Mouse (Mus musculus) lung, postnatal 0 days (tissue): Measurements from ENCODE around the gene 6820408C15Rik.

Experiments used
- CTCF ChIP-seq: IDR thresholded peaks from 2 replicates; pipeline ENCODE4 v1.5.1; 2016; ENCODE audit warnings: antibody characterized with exemption, mild to moderate bottlenecking
- EP300 ChIP-seq: IDR thresholded peaks from 2 replicates; pipeline ENCODE4 v1.6.1; 2016; ENCODE audit warnings: antibody characterized with exemption, mild to moderate bottlenecking, control low read depth

- TF ChIP-seq CTCF (peak; percentile 37), EP300 (no peak)
Measured at GRCm38 (mm10) chr2:152472434-152472833, 57.0 kb downstream of the 6820408C15Rik start.
